Mouse (Mus musculus) macrophage (primary cell): Measurements from ENCODE around the gene Olfr514. TPM values are rescaled to one million over a fixed set of nuclear protein-coding genes. Genes with fewer than 3 reads are reported as not detected.
"Not testable (repeated sequence)": the region's sequence is repeated elsewhere in the genome, so short reads cannot be mapped to it uniquely, and the experiment has no call there.

ENCODE experiments used
- H3K27ac ChIP-seq: fragments of 350-480 bp; formaldehyde crosslinking; 2 replicates; pipeline ENCODE4 v1.9.0; 2021
- H3K36me3 ChIP-seq: fragments of 350-480 bp; formaldehyde crosslinking; 2 replicates; pipeline ENCODE4 v1.9.0; 2021; ENCODE audit errors: inconsistent target
- H3K4me3 ChIP-seq: fragments of 350-480 bp; formaldehyde crosslinking; 2 replicates; pipeline ENCODE4 v1.9.0; 2021; ENCODE audit errors: inconsistent target
- H3K79me2 ChIP-seq: fragments of 350-480 bp; formaldehyde crosslinking; 2 replicates; pipeline ENCODE4 v1.9.0; 2021; ENCODE audit errors: inconsistent target
- whole genome bisulfite sequencing: methylation state at CpG from one replicate; pipeline ENCODE4 v1.1.7; 2026; ENCODE audit warnings: inconsistent platforms; ENCODE audit not compliant: missing documents; 5-methylcytosine and 5-hydroxymethylcytosine counted together
- polyA plus RNA-seq: library from polyadenylated mRNA; stranded (reverse); fragments of 250-400 nt; gene quantifications from 3 replicates; pipeline ENCODE4 v1.2.4, GENCODE M21; 2018; ENCODE audit warnings: inconsistent platforms
- total RNA-seq, 78 experiments: library from RNA; depleted of rRNA; stranded (reverse); fragments of 250-400 nt; gene quantifications; 1 replicate in 9 of 78; 2 replicates in 24 of 78; 3 replicates in 43 of 78; 4 replicates in 2 of 78; pipeline ENCODE4 v1.2.4; 2018; ENCODE audit warnings: inconsistent platforms in 56 of 78

The Olfr514 gene
- not detected for total RNA-seq (2018; cell fraction: chromatin; rRNA removed)
- total RNA-seq (2018; cell fraction: cytosol; rRNA removed): not detected
- total RNA-seq (2018; cell fraction: nucleus; rRNA removed): not detected
- not detected in 3 replicates for polyA plus RNA-seq

DNA sequence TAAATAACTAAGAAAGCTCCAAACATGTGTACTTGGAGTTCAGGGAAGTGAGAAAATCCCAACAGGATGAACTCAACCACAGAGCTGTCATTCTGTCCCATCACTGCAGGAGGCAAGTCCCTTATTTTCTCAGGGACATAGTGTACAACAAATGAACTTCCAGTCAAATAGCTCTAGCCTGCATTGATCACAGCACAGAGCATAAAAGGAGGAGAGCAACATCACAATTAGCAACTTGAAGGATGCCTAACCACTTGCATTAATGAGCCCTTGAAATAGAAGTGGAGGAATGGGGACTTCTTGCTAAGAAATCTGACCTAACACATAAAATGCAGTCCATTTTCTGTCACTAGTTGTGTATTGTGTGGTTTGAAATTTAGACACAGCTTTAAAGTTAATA is at the start of gene Olfr514:
Gene Olfr514, minus strand, starts transcription at position 101 of the 400 bp plus-strand sequence.
- H3K36me3 ChIP-seq: no peaks in the 10 kb centered on the region
- H3K27ac ChIP-seq: no peak within 1 kb of the TSS
- no peak within 1 kb of the TSS for H3K4me3 ChIP-seq
- no peaks in the 10 kb centered on the region for H3K79me2 ChIP-seq

DNA sequence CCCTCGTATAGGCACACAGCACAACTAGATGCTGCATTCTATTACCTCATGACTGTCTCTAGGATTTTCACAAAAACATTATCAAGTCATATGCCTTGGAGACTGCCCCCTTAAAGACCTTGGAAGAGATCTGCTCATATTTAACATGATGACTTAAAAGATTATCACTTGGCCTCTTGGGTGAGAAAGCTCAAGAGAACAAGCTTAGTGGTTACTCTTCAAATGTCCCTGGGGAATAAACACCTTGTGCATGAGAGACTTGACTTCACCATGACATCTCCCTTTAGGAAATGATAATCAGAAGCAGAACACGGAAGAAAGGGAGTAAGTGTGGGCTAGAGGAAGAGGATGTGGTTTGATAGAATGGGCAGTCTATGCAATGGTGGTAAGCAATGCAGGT is 46.5 kb upstream of the Olfr514 start, which contains the start of gene Olfr517:
Gene Olfr517, minus strand, starts transcription at position 101 of the 400 bp plus-strand sequence.
- Histone ChIP-seq H3K4me3 (no peak within 1 kb of the TSS), H3K36me3 (no peaks in the 10 kb centered on the region), H3K27ac (no peak within 1 kb of the TSS), H3K79me2 (no peaks in the 10 kb centered on the region)
- 59% methylated on average over 2 of the region's 2 CpGs for WGBS

DNA sequence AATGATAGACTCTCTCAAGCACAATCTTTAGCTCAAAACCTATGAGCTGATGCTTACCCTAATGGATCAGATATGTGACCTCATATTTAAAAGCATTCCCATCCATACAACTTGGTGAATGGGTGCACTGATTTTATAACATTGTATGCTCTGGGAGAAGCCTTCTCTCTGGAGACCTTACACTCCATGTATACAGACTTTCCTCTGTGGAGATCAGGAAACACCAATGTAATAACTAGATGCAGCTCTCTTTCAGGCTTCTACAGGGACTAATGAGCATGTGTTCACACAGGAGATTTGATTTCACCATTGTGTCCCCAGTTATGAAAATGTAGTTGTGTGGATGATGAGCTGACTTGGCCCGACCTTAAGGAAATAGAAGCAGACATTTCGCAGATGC is 24.6 kb upstream of the Olfr514 start, which contains the start of gene Olfr516:
Gene Olfr516, minus strand, starts transcription at position 101 of the 400 bp plus-strand sequence.
- WGBS: 90% methylated on average over 2 of the region's 2 CpGs
- no peaks in the 10 kb centered on the region for H3K36me3 ChIP-seq
- no peak within 1 kb of the TSS for H3K4me3 ChIP-seq
- H3K79me2 ChIP-seq: no peaks in the 10 kb centered on the region
- H3K27ac ChIP-seq: no peak within 1 kb of the TSS

DNA sequence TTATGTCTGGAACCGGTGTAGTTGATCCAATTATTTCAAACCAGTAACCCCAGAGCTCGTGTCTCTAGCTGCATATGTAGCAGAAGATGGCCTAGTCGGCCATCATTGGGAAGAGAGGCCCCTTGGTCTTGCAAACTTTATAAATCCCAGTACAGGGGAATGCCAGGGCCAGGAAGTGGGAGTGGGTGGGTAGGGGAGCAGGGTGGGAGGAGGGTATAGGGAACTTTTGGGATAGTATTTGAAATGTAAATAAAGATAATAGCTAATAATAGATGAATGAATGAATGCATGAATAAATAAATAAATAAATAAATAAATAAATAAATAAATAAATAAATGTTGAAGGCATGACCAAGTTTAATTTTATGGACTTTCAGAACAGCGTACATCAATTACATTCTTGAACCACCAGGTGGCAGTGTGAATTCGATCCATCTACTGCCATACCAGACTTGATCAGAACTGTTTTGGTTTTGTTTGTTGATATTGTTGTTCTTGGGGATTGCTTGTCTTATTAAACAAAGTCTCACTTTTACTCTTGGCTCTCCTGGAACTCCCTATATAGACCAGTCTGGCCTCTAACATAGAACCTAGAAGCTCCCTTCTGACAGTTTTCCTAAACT is 11.1 kb downstream of the Olfr514 start:
- H3K79me2 ChIP-seq, H3K36me3 ChIP-seq: not testable (repeated sequence)
- WGBS: 38% methylated on average over 5 of the region's 5 CpGs

DNA sequence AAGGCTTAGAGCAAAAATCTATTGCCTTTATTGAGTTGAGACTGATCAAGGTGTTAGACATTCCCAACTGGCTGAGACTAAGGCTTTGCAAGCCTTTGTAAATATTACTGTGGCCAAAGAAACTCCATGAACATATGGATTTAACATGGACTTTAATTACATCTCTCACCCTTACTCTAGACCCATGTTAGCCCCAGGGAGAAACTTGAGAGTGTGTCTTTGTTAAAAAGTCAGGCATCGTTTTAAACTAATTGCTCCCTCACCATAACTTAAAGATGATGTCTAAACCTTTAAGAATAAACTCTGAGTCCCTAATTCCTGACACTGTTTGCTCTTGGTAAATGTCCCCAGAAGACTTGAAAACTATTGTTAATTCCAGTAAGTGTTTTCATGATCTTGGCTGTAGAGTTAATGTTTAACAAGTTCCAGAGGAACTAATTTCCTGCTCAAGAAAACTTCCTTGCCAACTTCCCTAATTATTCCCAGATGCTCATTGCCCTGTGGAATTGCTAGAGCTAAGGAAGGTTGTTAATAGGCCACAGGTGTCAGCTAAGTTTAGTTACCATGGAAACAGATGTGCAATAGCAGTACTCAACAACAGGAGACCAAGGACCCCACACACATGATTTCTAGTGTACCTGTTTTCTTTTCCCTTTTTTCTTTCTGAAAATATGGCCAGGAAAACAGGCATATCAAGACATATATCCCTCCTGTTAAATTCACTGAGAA is 28.4 kb downstream of the Olfr514 start:
- Histone ChIP-seq H3K27ac (no peak overlapping the region), H3K36me3 (no peaks in the 10 kb centered on the region), H3K4me3 (no peak overlapping the region), H3K79me2 (no peaks in the 10 kb centered on the region)
- 60% methylated on average over 1 of the region's 1 CpGs for WGBS

More for the DNA sequence above, 11.1 kb downstream of the Olfr514 start:
- H3K4me3 ChIP-seq, H3K27ac ChIP-seq: not testable (repeated sequence)

Other genes starting within 250 kb of the Olfr514 start
- gene Olfr506, start 215.2 kb downstream of the Olfr514 start, polyA plus RNA-seq: not detected in 3 replicates
- not detected in 3 replicates for gene Olfr507, start 204.2 kb downstream of the Olfr514 start, polyA plus RNA-seq
- gene Olfr508, start 196.0 kb downstream of the Olfr514 start, polyA plus RNA-seq: not detected in 3 replicates
- not detected in 3 replicates for gene Olfr509, start 174.1 kb downstream of the Olfr514 start, polyA plus RNA-seq
- gene Olfr510, start 159.6 kb downstream of the Olfr514 start, polyA plus RNA-seq: not detected in 3 replicates
- not detected in 3 replicates for gene Olfr512, start 112.7 kb downstream of the Olfr514 start, polyA plus RNA-seq
- not detected in 3 replicates for gene Olfr513, start 75.0 kb downstream of the Olfr514 start, polyA plus RNA-seq
- not detected in 3 replicates for gene Olfr516, start 24.5 kb upstream of the Olfr514 start, polyA plus RNA-seq
- not detected in 3 replicates for gene Olfr517, start 46.4 kb upstream of the Olfr514 start, polyA plus RNA-seq
- gene Olfr518, start 59.0 kb upstream of the Olfr514 start, polyA plus RNA-seq: not detected in 3 replicates
- gene Olfr519, start 68.4 kb upstream of the Olfr514 start, polyA plus RNA-seq: not detected in 3 replicates
- 0.69 to 1.6 TPM (median 1.4 TPM) in 3 replicates for gene Nlrp10, start 104.2 kb upstream of the Olfr514 start, polyA plus RNA-seq
- 60.5 to 140 TPM (median 94.6 TPM) in 3 replicates for gene Eif3f, start 108.4 kb upstream of the Olfr514 start, polyA plus RNA-seq
- gene Tub, start 124.3 kb upstream of the Olfr514 start, polyA plus RNA-seq: not detected in 3 replicates